Mouse (Mus musculus) left cerebral cortex, adult 2 months (tissue): ENCODE measurements around the gene Ralgapa1. TPM values are rescaled to one million over a fixed set of nuclear protein-coding genes. Genes with fewer than 3 reads are reported as not detected.
"Not testable (repeated sequence)": the region's sequence is repeated elsewhere in the genome, so short reads cannot be mapped to it uniquely, and the experiment has no call there.

Source experiments
- DNase-seq, 2 experiments: peaks; one replicate each; pipeline ENCODE4 v3.0.0; 2021 to 2022; ENCODE audit warnings: low spot score in 2 of 2, mixed read lengths in 1 of 2; ENCODE audit errors: extremely low spot score in 1 of 2
- H3K27ac ChIP-seq: fragments of 200-600 bp; 2 replicates; pipeline ENCODE4 v1.8.1; 2022
- H3K4me3 ChIP-seq: fragments of 200-600 bp; 2 replicates; pipeline ENCODE4 v1.8.1; 2022
- CTCF ChIP-seq: fragments of 200-600 bp; IDR thresholded peaks from 2 replicates; pipeline ENCODE4 v1.8.1; 2022; ENCODE audit warnings: antibody characterized with exemption, mild to moderate bottlenecking, moderate library complexity
- intact Hi-C: fragments of 180-260 bp; cut with DNase I; formaldehyde crosslinking; loops from one replicate; pipeline ENCODE4 v1.15.1; 2025
- total RNA-seq, 2 experiments: library from RNA; stranded (reverse); gene quantifications; 2 replicates each; pipeline ENCODE4 v1.2.3; 2021

The Ralgapa1 gene
- total RNA-seq, 2 experiments from 2014 or later = 132 to 133 TPM

DNA sequence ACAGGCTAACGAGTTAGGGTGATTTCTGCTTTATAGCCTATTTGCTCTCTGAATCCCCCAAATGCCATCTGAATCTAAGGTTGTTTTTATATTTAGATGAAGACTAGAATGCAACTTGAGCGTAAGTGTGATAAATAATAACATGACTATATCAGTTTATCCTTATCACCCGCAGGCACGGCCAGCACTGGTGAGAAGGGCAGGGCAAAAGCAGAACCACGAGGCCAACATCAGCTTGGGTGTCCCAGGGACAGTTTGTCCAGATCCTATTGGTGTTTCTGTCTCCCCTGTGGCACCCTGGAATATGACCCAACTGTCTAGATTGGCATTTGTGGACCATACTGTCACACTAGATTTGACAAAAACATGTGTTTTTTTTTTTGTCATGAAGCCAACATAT, 197.7 kb downstream of the Ralgapa1 start:
- no peak for TF ChIP-seq CTCF
- no peak overlapping the region for H3K4me3 ChIP-seq
- no peak for DNase-seq
- intact Hi-C loops = no loop called here
- H3K27ac ChIP-seq = no peak overlapping the region

DNA sequence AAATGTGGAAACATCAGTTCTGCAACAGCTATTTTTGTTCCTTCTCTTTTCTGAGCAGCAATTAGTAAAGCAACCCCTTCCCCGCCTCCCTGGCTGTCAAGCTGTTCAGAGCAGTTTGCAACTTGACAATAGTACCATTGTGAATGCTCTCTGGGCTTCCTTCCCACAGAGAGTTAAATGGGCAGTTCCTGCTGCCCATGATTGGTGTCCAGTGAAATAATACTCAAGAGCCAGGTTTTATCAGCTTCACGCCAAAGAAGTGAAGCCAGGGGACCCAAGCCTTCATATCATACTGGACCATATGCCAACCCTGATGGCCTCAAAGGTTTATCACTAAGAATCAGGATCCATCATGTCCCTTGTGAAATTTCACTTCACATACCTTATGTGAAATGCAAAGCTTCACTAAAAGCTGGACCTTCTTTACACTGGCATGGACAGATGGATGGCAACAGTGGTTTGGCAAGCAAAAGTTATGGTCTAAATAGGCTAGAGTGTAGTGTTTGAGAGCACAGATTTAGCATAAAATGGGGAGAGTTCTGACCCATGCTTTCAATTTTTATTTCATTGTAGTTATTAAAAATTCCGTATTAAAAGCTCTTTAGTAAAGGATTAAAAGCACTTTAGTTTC, 198.2 kb downstream of the Ralgapa1 start:
- no peak overlapping the region for H3K4me3 ChIP-seq
- H3K27ac ChIP-seq = no peak overlapping the region
- no peak for TF ChIP-seq CTCF
- intact Hi-C loops = no loop called here
- DNase-seq = no peak

GRCm38 (mm10) chr12:55620321-55620720, 200.6 kb downstream of the Ralgapa1 start:
- no peak overlapping the region for H3K4me3 ChIP-seq
- no peak overlapping the region for H3K27ac ChIP-seq
- intact Hi-C loops = no loop called here
- no peak for TF ChIP-seq CTCF
- no peak for DNase-seq

DNA sequence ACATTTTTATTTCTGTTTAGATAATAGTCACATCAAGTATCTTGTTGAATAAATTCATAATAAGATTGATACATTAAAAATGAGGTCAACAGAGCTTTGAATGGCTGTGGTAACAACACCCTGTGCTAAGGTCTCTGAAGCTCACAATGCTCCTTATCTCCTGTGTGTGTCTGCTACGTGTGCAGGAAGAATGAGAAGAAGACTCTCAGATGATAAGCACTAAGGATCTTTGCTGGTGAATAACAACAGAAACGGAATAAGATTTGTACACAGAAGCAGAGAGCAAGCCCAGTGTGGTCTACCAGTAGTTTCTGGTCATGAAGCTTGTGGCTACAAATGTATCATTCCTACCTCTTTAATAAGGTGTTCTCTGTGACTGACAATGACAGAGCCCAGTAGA, 210.2 kb downstream of the Ralgapa1 start:
- intact Hi-C loops = no loop called here
- no peak overlapping the region for H3K4me3 ChIP-seq
- H3K27ac ChIP-seq = no peak overlapping the region
- TF ChIP-seq CTCF = no peak
- no peak for DNase-seq

- intact Hi-C loops = no loop called here
- Histone ChIP-seq H3K27ac (no peak overlapping the region), H3K4me3 (no peak overlapping the region)
- no peak for DNase-seq
- no peak for TF ChIP-seq CTCF
These were observed 213.1 kb downstream of the Ralgapa1 start for GRCm38 (mm10) chr12:55607902-55608301.

DNA sequence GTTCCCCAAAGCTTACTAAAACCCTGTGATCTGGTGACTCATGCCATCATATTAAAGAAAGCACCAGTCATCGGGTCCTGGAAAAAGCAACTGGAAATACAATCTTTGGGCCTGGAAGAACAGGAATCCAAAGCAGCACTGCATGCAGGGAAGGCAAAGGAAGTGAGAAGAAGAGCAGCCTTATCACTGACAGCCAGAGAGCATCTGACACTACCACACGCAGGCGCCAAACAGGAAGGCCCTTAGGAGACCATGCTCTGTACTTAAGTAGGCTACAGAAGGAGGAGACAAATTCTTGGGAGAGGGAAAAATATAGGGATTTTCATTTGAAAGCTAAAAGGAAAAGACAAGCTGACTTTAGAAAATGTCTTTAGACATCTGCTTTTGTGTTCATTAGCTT, 216.6 kb downstream of the Ralgapa1 start:
- no peak for DNase-seq
- no peak overlapping the region for H3K27ac ChIP-seq
- H3K4me3 ChIP-seq = no peak overlapping the region
- intact Hi-C loops = no loop called here
- TF ChIP-seq CTCF = no peak

DNA sequence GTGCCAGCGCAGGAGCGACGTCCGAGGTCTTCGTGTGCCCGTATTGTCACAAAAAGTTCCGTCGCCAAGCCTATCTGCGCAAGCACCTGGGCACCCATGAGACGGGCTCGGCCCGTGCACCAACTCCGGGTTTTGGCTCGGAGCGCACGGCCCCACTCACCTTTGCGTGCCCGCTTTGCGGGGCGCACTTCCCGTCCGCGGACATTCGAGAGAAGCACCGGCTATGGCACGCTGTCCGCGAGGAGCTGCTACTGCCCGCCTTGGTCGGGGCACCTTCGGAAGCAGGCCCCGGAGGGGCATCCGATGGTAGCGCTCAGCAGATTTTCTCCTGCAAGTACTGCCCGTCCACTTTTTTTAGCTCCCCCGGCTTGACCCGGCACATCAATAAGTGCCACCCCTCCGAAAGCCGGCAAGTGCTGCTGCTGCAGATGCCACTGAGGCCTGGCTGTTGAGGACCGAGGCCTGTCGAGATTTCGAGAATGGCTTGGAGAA, 220.4 kb downstream of the Ralgapa1 start:
- intact Hi-C loops = no loop called here
- peak in 1 of 2 experiments; percentile 22 for DNase-seq
- TF ChIP-seq CTCF = no peak
- Histone ChIP-seq H3K4me3 (no peak overlapping the region), H3K27ac (no peak overlapping the region)

GRCm38 (mm10) chr12:55599639-55600502, 221.1 kb downstream of the Ralgapa1 start:
- DNase-seq = peak; percentile 29 to 31
- Histone ChIP-seq H3K4me3 (peak overlapping the region; percentile 54), H3K27ac (no peak overlapping the region)
- TF ChIP-seq CTCF = no peak
- intact Hi-C loops = no loop called here

DNA sequence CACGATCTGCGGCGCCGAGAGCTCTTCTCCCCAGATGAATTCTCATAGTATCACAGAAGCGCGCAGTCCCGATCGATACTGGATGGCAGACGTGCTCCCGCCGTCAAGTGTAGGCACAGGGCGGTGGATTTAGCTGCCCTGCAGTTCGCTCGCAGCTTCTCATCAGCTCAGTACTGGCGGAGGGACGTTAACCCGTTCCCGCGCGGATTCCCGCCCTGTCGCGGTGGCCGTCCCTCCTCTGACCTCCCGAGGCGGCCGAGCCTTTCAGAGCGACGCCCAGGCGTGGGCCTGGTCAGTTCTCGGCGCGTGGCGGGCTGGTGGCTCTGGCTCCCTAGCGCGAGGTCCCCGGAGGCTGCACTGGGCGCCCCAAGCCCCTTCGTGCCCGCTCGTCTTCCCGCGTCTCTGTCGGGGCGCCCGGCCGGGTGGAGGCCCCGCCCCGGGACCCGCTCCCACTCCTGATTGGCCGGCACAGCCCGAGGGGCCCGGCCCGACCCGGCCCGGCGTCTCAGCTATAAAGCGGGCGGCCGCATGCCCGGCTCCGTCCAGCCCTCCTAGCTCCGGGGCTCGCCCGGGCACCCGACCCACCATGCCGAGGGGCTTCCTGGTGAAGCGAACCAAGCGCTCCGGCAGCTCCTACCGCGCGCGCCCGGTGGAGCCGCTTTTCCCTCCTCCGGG, 221.9 kb downstream of the Ralgapa1 start, which contains the start of gene Insm2:
TSS of gene Insm2 (plus strand) at position 541 of the 675 bp plus-strand sequence.
- peak in 1 of 2 experiments; percentile 28 for DNase-seq
- peak within 1 kb of the TSS; percentile 54 for H3K4me3 ChIP-seq
- TF ChIP-seq CTCF = no peak
- H3K27ac ChIP-seq = no peak within 1 kb of the TSS
- intact Hi-C loops = no loop called here

- intact Hi-C loops = no loop called here
- peak overlapping the region; percentile 54 for H3K4me3 ChIP-seq
These were observed 222.5 kb downstream of the Ralgapa1 start for GRCm38 (mm10) chr12:55598537-55598886.

DNA sequence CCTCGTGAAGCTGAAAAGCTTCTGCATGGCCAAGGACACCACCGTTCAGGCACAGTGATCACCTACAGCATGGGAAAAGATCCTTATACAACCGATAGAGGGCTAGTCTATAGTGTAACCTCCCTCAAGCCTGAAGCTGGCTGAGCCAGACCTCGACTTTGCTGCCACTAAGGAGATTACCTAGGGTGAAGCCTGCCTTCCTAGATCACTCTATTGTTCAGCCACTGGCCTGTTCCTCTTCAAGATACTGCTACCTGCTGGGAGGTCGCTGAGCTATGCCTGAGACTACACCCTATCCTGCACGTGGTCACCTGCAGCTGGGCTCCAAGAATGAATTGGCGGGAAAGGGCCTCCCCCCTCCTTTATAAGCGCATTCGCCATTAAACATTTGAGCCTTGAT, 234.0 kb downstream of the Ralgapa1 start:
- H3K27ac ChIP-seq, H3K4me3 ChIP-seq, DNase-seq, intact Hi-C loops: not testable (repeated sequence)

More at GRCm38 (mm10) chr12:55598537-55598886, 222.5 kb downstream of the Ralgapa1 start:
- H3K27ac ChIP-seq = no peak overlapping the region
- DNase-seq = no peak
- no peak for TF ChIP-seq CTCF

DNA sequence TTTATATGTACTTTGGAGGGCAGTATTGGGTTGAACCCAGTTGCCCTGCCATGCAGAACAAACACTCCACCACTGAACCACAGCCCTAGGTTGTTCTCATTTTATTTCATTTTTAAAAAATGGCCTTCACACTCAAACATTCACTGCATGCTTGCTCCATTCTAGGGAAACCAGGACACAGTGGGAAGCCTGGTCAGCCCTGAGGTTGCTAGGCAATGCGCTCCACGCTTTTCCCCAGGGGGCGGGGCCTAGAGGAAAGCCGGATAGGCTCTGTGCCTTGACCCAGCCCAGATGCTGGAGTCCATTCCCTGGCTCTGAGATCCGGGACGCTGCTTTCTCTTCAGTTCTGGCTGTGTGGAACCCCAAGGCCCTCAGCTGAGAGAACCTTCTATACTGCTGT, 247.2 kb downstream of the Ralgapa1 start:
- no peak overlapping the region for H3K4me3 ChIP-seq
- intact Hi-C loops = no loop called here
- H3K27ac ChIP-seq = no peak overlapping the region
- no peak for DNase-seq
- no peak for TF ChIP-seq CTCF
